Mouse (Mus musculus) CH12F3 (cell line): ENCODE measurements around the gene Pla2r1.

Source experiments
- in situ Hi-C: fragments of 300-500 bp; cut with MboI; formaldehyde crosslinking; loops from 2 replicates; pipeline ENCODE4 v1.14.3; 2020; ENCODE audit warnings: low sequenced_read_pairs

The Pla2r1 gene

DNA sequence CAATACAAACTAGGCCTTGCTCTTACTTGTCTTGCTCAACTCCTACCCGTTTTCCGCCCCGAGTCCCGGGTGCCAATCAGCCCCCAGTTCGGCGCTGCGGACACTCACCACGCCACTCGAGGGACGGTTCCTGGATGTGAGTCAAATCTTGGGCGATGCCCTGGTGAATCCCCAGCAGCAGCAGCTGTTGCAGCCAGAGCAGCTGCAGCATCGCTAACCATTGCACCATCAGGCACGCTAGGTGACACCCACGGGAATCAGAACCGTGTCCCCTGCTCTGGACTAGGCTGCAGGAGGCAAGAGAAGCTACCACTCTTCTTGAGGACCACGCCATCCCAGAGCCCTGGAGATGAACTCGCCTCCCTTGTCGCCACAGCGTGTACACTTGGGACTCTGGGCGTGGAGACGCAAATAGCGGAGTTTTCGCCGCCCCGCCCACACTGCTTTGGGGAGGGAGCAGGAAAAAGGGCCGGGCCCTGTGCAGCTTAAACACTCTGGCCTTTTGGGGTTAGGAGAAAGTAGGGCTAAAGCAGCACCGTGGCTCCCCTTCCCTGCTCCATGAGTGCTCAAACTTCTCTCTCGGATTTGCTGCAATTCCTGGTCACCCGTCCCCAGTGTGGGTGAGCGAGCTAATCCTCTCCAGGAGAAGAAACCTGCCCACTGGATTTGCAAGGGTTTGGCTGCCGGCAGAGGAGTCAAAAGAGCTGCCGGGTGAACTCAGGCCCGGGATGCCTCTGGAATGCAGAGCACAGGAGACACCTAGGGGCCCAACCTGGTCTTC is at the start of gene Pla2r1:
Pla2r1 (minus strand) TSS at position 407 of the 781 bp plus-strand sequence.
- in situ Hi-C loops: no loop called here

DNA sequence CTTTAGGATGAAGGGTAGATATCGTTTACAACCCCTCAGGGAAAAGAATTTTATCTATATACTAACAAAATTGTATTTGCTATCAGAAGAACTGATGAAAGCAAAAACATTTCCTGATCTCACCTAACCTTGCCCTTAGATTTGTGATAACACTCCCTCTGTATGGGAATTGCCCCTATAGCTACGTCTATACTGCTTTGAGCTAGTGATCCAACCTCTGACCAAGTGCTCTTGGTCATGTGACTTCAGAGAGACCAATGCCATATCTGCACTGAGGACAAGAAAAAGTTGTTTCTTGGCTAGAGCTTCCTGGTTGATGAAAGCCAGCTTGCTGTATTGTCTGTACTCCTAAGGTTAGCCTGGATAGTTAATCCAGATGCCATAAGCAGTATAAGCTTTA is 48.2 kb upstream of the Pla2r1 start:
- in situ Hi-C loops: no loop called here

DNA sequence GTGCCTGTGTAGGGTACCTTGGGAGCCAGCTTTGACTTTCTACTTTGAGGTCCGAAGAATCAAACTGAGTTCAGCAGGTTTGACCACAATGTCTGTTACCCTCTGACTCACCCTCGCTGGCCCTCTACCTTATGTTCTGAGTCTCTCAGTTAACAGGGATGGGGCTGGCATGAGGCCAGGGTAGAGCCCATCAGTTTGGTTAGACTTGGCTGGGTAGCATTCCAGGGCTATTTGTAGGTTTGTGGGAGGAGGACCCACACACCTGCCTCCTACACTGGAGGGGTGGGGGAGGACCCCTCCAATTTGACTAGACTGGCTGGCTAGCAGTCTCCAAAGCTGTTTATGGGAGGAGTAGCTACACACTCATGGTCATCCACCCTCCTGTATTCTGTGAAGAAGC is 47.8 kb upstream of the Pla2r1 start:
- in situ Hi-C loops: no loop called here

DNA sequence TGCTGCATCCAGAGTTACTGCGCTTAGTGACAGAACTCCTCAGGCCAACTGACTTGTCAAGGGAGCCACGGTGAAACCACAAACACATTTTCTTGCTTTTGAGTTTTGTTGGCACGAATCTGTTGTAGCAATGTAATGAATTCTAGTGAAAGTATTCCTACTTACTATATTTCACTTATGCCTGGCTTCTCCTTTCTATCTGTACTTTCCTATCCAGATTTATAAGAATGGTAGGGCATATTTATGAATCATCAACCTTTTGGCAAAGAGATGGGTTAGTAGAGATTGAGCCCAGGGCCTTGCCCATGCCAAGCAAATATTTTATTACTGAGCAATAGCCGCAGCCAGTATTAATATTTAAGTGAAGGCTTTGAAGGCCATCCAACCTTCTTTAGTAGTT is 30.3 kb upstream of the Pla2r1 start:
- in situ Hi-C loops: no loop called here

- in situ Hi-C loops: no loop called here
Observed at GRCm38 (mm10) chr2:60554561-60554960, 1.5 kb upstream of the Pla2r1 start.

DNA sequence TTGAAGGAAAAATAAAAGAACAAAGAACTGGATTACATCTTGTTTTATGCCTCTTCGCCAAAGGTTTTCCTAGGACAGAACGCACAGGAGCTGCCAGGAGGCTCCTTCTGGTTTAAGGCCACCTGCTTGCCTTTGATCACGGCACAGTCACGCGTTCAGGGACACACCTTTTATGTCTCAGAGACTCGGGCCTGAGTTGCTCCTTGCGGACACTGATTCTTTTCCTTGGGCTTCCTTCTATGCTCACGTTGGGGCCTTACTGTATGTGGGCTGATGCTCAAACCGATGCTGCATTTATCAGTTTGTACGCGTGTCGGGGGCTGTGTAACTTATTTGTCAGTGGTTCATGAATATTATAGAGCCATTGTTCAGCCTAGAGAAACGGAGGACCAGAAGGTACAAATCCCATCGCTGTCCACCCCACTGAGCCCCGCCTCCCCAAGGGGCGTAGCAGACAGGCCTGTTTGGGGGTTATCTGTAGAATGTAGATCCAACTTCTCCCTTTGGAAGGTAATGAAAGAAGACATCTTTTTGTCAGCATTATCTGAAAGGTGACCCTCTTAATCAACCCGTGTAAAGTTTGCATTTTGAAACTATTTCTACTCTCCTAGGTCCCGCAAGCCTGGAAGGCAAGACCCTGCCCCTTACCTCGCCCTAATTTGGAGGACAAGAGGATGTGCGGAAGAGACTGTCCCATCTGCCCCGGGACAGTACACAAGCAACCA is 769 bp downstream of the Pla2r1 start:
- in situ Hi-C loops: no loop called here

DNA sequence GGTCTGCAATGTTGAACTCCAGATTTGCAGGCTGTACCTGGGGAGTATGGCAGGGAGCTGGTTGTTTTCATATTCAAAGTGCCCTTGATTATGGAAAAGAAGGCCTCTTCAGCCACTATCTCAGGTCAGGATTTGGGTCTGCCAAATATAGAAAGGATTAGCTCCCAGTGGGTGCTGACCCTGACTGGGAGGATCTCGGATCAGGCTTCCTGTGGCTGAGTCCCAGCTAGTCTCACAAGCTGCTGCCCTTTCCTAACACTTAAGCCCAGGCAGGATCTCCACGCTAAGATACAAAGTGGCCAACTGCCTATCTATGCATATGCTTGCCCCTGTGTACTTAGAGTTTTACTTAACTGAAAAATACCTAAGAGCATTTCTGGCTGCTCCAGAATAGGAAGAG is 1.4 kb downstream of the Pla2r1 start:
- in situ Hi-C loops: no loop called here

DNA sequence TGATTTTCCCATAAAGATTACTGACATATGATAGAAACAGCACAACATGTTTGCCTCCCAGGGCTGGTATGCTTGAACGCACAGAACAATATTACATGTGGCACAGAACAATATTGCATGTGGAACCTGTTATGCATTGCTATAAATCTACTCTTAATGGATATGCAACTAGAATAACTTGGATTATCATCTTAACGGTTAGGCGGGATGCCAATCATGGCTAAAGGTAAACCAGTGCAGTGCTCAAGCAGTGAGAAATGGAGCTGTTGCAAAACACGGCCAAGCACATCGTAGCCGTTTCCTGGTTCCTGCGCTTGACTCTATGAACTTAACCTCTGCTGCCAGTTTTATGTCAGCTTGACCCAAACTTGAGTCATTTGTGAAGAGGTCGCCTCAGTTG is 2.6 kb downstream of the Pla2r1 start:
- in situ Hi-C loops: no loop called here

- in situ Hi-C loops: no loop called here
Observed at GRCm38 (mm10) chr2:60549851-60550250, 3.3 kb downstream of the Pla2r1 start.

DNA sequence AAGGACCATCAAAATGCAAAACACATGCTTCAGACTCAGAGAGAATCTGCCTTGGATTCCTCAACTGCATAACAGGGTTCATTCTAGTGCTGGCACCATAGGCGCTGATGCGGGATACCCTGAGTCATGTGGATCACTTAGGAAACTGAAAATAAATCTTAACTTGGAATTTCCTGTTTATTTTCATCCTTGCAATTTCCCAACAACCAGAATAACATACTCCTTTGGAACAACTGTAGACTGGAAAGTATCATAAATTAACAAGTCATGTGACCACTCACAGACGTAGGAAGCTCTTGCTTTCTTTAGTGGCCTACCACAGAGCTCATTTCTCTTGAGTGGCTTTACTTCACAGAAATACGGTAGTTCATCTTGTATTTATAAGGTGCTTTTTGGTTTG is 7.0 kb downstream of the Pla2r1 start:
- in situ Hi-C loops: no loop called here

GRCm38 (mm10) chr2:60544006-60544405 is 9.1 kb downstream of the Pla2r1 start:
- in situ Hi-C loops: no loop called here

- in situ Hi-C loops: no loop called here
Observed at GRCm38 (mm10) chr2:60541745-60542144, 11.4 kb downstream of the Pla2r1 start.

- in situ Hi-C loops: no loop called here
Observed at GRCm38 (mm10) chr2:60540346-60540745, 12.8 kb downstream of the Pla2r1 start.

DNA sequence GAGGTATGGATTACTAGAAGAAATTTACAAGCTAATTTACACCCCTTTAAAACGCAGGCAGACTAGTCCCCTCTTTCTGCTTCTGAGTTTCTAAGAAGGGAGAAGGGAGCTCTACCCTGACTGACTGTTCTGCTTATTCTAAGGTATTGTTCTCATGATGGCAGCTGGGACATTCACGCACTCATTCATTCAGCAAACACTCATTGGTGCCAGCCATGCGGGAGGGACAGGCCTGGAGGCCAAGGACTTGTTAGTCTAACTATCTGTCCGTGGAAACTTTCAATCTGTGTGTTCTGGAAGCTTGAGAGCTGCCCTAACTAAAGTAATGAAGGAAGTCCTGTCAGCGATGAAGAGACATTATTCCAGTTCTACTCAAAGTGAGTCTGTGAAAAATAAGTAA is 14.4 kb downstream of the Pla2r1 start:
- in situ Hi-C loops: no loop called here

DNA sequence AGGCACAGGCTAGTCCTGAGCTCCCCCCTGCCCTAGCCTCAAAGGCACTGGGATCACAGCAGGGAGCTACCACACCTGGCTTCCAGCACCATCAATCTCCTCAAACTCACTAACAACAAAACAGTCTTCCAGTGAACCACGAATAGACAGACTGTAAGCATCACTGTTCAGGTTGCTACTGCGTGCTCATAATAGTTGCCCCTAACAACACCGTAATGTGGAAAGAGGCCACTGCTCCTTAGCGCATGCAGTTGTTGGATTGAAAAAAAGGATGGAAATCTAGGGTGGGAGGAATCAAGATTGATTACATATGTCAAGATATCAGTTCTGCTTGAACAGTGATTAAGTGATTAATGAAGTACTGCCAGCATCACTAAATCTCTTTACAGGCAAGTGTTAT is 14.8 kb downstream of the Pla2r1 start:
- in situ Hi-C loops: no loop called here

- in situ Hi-C loops: no loop called here
Observed at GRCm38 (mm10) chr2:60534755-60535154, 18.4 kb downstream of the Pla2r1 start.

GRCm38 (mm10) chr2:60533026-60533425 is 20.1 kb downstream of the Pla2r1 start:
- in situ Hi-C loops: no loop called here

DNA sequence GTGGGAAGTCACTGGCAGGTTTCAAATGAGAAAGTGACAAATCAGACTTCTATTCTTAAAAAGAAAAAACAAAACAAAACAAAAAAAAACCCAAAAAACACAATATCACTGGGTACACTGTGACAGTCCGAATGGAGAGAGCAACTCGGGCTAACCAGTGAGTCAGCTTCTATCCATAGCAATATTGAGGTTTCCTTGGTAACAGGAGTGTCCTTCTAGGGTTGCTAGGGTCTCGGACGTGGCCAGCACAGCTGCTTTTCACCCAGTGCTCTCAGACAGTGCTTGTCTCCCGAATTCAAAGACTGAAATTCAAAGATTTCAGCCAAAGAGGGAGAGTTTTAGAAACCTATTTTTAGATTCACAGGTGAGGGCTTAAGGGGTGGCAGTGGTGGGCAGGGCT is 20.6 kb downstream of the Pla2r1 start:
- in situ Hi-C loops: no loop called here

DNA sequence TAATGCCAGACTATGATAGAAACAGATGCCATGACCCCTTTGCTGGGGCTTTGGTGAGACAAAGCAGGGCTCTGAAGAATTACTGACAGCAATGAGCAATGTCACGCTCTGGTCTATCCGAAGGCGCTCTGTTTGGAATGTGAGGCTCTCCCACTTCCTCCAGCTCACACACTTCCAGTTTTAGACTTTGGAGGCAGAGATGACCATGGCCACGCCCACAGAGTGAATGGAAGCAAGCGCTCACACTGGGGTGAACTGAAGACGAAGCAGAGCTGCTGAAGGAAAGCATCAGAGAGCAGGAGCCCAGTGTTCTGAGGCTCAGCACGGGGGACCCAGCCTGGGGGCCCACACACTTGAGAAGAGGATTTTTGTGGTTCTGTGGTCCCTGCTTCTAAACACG is 37.3 kb downstream of the Pla2r1 start:
- in situ Hi-C loops: no loop called here

DNA sequence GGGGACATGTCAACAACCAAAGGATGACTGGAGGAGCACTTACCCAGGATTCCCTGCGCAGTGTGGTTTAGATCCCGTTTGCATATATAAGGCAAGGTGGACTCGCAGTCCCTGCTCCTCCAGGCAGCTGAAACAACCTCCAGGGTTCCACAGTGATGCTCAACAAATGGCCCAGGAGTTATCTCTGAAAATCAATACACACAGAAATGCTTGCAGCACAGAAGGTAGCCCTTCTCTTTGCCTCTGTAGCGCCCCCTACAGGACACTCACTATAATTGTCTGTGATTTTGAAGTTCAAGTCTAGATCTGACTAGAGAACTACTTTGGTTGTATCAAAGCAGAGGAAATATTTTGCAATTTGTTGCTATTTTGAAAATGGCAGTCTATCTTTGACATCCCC is 38.2 kb downstream of the Pla2r1 start:
- in situ Hi-C loops: no loop called here

- in situ Hi-C loops: no loop called here
Observed at GRCm38 (mm10) chr2:60510718-60511117, 42.4 kb downstream of the Pla2r1 start.

DNA sequence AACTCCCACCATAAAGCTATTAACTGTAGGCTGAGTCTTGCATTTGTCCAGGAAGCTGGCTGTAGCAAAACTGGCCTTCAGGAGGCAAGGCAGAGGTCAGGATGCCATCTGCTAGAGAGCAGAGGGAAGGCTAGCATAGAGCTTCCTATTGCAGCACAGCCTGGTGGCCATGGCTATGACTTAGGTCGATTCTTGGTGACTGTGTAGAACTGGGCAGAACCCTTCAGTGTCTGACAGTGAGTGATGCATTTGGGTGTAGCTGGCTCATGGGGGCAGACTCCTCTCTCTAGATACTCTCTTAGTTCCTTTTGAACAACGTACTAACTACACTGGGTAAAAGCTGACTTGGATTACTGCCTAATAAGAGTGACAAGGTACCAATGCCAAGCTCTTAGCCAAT is 48.0 kb downstream of the Pla2r1 start:
- in situ Hi-C loops: no loop called here
